Mouse (Mus musculus) embryonic facial prominence, embryonic 12.5 days (tissue): ENCODE data around the gene Rnaseh1. TPM values are rescaled to one million over a fixed set of nuclear protein-coding genes. Genes with fewer than 3 reads are reported as not detected.

Experiments used
- ATAC-seq: fragments of 200-750 bp; cut with Nextera tagmentation; 2 replicates; pipeline ENCODE4 v1.8.0; 2017; ENCODE audit not compliant: insufficient number of reproducible peaks, insufficient read depth, low FRiP score, low TSS enrichment
- H3K27ac ChIP-seq: fragments of 300-500 bp; sonication (generic); 2 replicates; pipeline ENCODE4 v1.5.1; 2016; ENCODE audit warnings: mild to moderate bottlenecking
- H3K27me3 ChIP-seq: fragments of 300-500 bp; sonication (generic); 2 replicates; pipeline ENCODE4 v1.6.1; 2016; ENCODE audit warnings: mild to moderate bottlenecking, moderate library complexity
- H3K36me3 ChIP-seq: fragments of 300-500 bp; sonication (generic); 2 replicates; pipeline ENCODE4 v1.6.1; 2016; ENCODE audit warnings: mild to moderate bottlenecking
- H3K4me1 ChIP-seq: fragments of 300-500 bp; sonication (generic); 2 replicates; pipeline ENCODE4 v1.6.1; 2016
- H3K4me2 ChIP-seq: fragments of 300-500 bp; sonication (generic); replicated peaks from 2 replicates; pipeline ENCODE4 v1.6.1; 2016; ENCODE audit warnings: mild to moderate bottlenecking, moderate library complexity
- H3K4me3 ChIP-seq: fragments of 300-500 bp; sonication (generic); 2 replicates; pipeline ENCODE4 v1.5.1; 2016; ENCODE audit warnings: mild to moderate bottlenecking
- H3K9ac ChIP-seq: fragments of 300-500 bp; sonication (generic); 2 replicates; pipeline ENCODE4 v1.6.1; 2016; ENCODE audit warnings: mild to moderate bottlenecking, moderate library complexity
- H3K9me3 ChIP-seq: fragments of 300-500 bp; sonication (generic); 2 replicates; pipeline ENCODE4 v1.6.1; 2016; ENCODE audit warnings: mild to moderate bottlenecking, moderate library complexity
- WGBS: fragments of 180-500 bp; shearing (Covaris S2); methylation state at CpG from one replicate; pipeline ENCODE4 v1.1.7; 2016; 5-methylcytosine and 5-hydroxymethylcytosine counted together
- polyA plus RNA-seq: library from polyadenylated mRNA; unstranded; fragments of >200 nt; fragmentation: Nextera tagmentation; extraction: Ambion mirVana; gene quantifications from 2 replicates; pipeline ENCODE4 v1.2.1, GENCODE M21; 2016

The Rnaseh1 gene
- polyA plus RNA-seq, 1 experiment from 2014 or later: 30.3 TPM

- 87% methylated on average over 2 of the region's 2 CpGs for whole genome bisulfite sequencing
- no peaks in the 10 kb centered on the region for H3K27me3 ChIP-seq
- no peaks in the 10 kb centered on the region for H3K9me3 ChIP-seq
- H3K9ac ChIP-seq: no peak overlapping the region
- peaks cover 11% of the 10 kb centered on the region; the same call in 1 of the 2 replicates for H3K4me1 ChIP-seq
- H3K4me2 ChIP-seq: no peak overlapping the region
- no peak overlapping the region for H3K4me3 ChIP-seq
- no peak overlapping the region for H3K27ac ChIP-seq
- no peak for ATAC-seq
- H3K36me3 ChIP-seq: peaks cover 13% of the 10 kb centered on the region
These were observed 25.2 kb upstream of the Rnaseh1 start for GRCm38 (mm10) chr12:28624251-28624650.

- no peak overlapping the region for H3K27ac ChIP-seq
- WGBS: 77% methylated on average over 7 of the region's 7 CpGs
- H3K4me1 ChIP-seq: peaks cover 11% of the 10 kb centered on the region; the same call in 1 of the 2 replicates
- no peak for ATAC-seq
- H3K36me3 ChIP-seq: peaks cover 25% of the 10 kb centered on the region
- no peak overlapping the region for H3K4me2 ChIP-seq
- no peaks in the 10 kb centered on the region for H3K27me3 ChIP-seq
- no peaks in the 10 kb centered on the region for H3K9me3 ChIP-seq
- H3K9ac ChIP-seq: no peak overlapping the region
- H3K4me3 ChIP-seq: no peak overlapping the region
These were observed 24.0 kb upstream of the Rnaseh1 start for GRCm38 (mm10) chr12:28625407-28625806.

DNA sequence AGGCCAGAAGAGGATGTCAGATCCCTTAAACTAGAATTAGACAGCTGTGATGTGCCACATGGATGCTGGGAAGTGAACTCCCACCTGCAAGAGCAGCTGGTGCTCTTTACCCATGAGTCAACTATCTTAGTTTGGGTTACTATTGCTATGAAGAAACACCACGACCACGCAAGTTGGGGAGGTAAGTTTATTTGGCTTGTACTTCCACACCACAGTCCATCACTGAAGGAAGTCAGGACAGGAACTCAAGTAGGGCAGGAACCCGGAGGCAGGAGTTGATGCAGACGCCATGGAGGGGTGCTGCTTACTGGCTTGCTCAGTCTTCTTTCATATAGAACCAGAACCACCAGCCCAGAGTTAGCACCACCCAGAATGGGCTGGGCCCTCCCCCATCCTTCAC, 22.3 kb upstream of the Rnaseh1 start:
- peaks cover 42% of the 10 kb centered on the region for H3K36me3 ChIP-seq
- H3K9ac ChIP-seq: no peak overlapping the region
- H3K4me3 ChIP-seq: no peak overlapping the region
- no peak overlapping the region for H3K27ac ChIP-seq
- peaks cover 4% of the 10 kb centered on the region; the same call in 1 of the 2 replicates for H3K4me1 ChIP-seq
- no peak overlapping the region for H3K4me2 ChIP-seq
- no peaks in the 10 kb centered on the region for H3K27me3 ChIP-seq
- no peaks in the 10 kb centered on the region for H3K9me3 ChIP-seq
- no peak for ATAC-seq
- WGBS: 70% methylated on average over 4 of the region's 4 CpGs

DNA sequence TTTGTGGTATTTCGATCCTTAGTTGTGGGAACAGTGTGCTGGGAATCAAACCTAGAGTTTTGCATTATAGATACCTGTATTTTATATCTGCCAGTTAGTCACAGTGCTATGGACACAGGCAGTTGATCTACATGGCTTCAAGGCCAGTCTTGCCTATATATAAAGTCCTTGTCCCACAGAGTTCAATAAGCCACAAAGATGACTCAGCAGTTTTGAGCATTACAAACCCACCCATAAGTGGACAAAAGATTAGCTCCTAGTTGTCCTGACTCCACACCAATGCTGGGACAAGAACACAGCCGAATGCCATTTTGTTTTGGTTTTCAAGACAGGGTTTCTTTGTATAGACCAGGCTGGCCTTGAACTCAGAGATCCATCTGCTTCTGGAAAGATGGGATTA, 21.0 kb upstream of the Rnaseh1 start:
- Histone ChIP-seq H3K36me3 (peaks cover 55% of the 10 kb centered on the region), H3K9ac (no peak overlapping the region), H3K4me1 (no peaks in the 10 kb centered on the region), H3K9me3 (no peaks in the 10 kb centered on the region), H3K4me3 (no peak overlapping the region), H3K27ac (no peak overlapping the region), H3K27me3 (no peaks in the 10 kb centered on the region), H3K4me2 (no peak overlapping the region)
- ATAC-seq: no peak
- 90% methylated on average over 2 of the region's 2 CpGs for WGBS

GRCm38 (mm10) chr12:28635058-28635534, 14.3 kb upstream of the Rnaseh1 start:
- peak overlapping the region; percentile 89 for H3K4me3 ChIP-seq
- peak overlapping the region; percentile 84 for H3K4me2 ChIP-seq
- no peaks in the 10 kb centered on the region for H3K27me3 ChIP-seq
- H3K36me3 ChIP-seq: peaks cover 45% of the 10 kb centered on the region
- H3K9ac ChIP-seq: peak overlapping the region; percentile 98
- peaks cover 9% of the 10 kb centered on the region for H3K4me1 ChIP-seq
- H3K27ac ChIP-seq: peak overlapping the region; percentile 94
- WGBS: 2% methylated on average over 23 of the region's 23 CpGs
- 0 out of 2 replicates have a peak, but pooled peaks have one; percentile 18 for ATAC-seq
- H3K9me3 ChIP-seq: no peaks in the 10 kb centered on the region

DNA sequence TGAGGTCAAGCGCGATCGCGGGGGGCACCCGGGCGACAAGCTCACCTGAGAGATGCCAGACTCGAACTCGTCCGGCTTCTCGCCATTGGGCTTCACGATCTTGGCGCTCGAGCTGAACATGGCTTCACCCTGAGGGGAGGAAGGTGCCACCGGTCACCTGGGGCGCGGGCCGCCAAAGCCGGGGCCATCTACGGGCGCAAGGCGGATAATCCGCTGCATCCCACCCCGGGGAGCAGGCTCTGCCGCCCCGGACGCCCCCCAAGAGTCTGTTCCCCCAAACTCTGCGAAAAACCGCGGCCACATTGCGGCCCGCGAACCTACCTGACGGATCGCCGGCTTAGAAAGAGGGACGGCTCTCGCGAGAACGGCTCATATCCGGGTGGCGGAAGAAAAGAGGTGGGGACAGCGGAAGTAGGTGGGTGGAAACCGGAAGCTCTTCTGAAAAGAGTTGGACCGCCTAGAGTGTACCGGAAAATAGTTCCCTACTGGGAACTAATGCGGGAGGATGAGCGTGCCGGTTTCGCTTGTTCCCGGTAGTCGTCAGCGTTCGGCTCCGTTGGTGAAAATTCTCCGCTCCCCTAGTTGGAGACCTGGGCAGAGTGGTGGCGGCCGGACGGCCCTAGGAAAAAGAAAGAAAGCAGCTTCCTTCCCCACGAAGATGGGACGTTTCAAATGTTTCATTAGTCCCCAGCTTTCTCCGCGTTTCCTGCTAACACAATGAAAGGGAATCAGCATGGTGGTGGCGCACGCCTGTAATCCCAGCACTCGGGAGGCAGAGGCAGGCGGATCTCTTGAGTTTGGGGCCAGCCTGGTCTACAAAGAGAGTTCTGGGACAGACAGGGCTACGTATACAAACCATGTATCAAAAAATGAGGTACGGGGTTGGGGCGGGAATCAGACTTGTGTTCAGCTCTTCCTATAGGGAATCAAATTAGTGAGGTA, 13.6 kb upstream of the Rnaseh1 start, which contains the start of gene Rps7:
Rps7 (minus strand) TSS at position 419 of the 942 bp plus-strand sequence.
- peaks cover 9% of the 10 kb centered on the region for H3K4me1 ChIP-seq
- WGBS: 7% methylated on average over 69 of the region's 69 CpGs
- ATAC-seq: peak; percentile 96
- peak within 1 kb of the TSS; percentile 98 for H3K9ac ChIP-seq
- no peaks in the 10 kb centered on the region for H3K9me3 ChIP-seq
- H3K4me2 ChIP-seq: peak within 1 kb of the TSS; percentile 84
- no peaks in the 10 kb centered on the region for H3K27me3 ChIP-seq
- peak within 1 kb of the TSS; percentile 94 for H3K27ac ChIP-seq
- peaks cover 38% of the 10 kb centered on the region for H3K36me3 ChIP-seq
- peak within 1 kb of the TSS; percentile 89 for H3K4me3 ChIP-seq

- peaks cover 9% of the 10 kb centered on the region for H3K4me1 ChIP-seq
- H3K4me3 ChIP-seq: peak overlapping the region; percentile 89
- H3K27me3 ChIP-seq: no peaks in the 10 kb centered on the region
- no peak overlapping the region for H3K27ac ChIP-seq
- peak overlapping the region; percentile 44 for H3K4me2 ChIP-seq
- H3K9me3 ChIP-seq: no peaks in the 10 kb centered on the region
- no peak for ATAC-seq
- peaks cover 31% of the 10 kb centered on the region for H3K36me3 ChIP-seq
- H3K9ac ChIP-seq: no peak overlapping the region
- WGBS: 83% methylated on average over 6 of the region's 6 CpGs
These were observed 12.9 kb upstream of the Rnaseh1 start for GRCm38 (mm10) chr12:28636543-28636942.

GRCm38 (mm10) chr12:28638778-28639177, 10.6 kb upstream of the Rnaseh1 start:
- H3K36me3 ChIP-seq: peaks cover 8% of the 10 kb centered on the region
- H3K4me3 ChIP-seq: no peak overlapping the region
- WGBS: 74% methylated on average over 2 of the region's 2 CpGs
- peaks cover 8% of the 10 kb centered on the region for H3K4me1 ChIP-seq
- no peak for ATAC-seq
- H3K27me3 ChIP-seq: peaks cover 3% of the 10 kb centered on the region; the same call in 1 of the 2 replicates
- H3K9me3 ChIP-seq: no peaks in the 10 kb centered on the region
- no peak overlapping the region for H3K27ac ChIP-seq
- no peak overlapping the region for H3K9ac ChIP-seq
- no peak overlapping the region for H3K4me2 ChIP-seq

- no peaks in the 10 kb centered on the region for H3K27me3 ChIP-seq
- H3K4me3 ChIP-seq: no peak overlapping the region
- H3K9me3 ChIP-seq: no peaks in the 10 kb centered on the region
- H3K4me2 ChIP-seq: no peak overlapping the region
- H3K4me1 ChIP-seq: 0 out of 2 replicates have a peak, but pooled peaks cover 8% of the 10 kb centered on the region
- H3K9ac ChIP-seq: no peak overlapping the region
- no peak for ATAC-seq
- WGBS: 79% methylated on average over 4 of the region's 4 CpGs
- no peak overlapping the region for H3K27ac ChIP-seq
- peaks cover 26% of the 10 kb centered on the region for H3K36me3 ChIP-seq
These were observed 13.2 kb downstream of the Rnaseh1 start for GRCm38 (mm10) chr12:28662628-28663027.

DNA sequence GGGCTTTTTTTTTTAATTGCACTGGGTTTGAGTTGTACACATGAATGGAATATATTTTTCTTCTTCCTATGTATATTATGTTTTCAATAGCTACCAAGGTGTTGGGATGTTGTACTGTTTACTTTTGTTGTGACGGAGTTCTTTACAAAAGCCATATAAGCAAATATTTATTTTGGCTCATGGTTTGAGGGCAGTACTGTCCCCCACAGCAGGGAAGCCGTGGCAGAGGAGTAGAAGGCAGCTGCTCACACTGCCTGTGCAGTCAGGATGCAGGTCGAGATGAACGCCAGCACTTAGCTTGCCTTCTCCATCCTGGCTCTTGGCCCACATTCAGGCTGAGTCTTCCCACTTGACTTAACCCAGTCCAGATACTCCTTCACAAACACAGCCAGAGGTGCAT, 17.3 kb downstream of the Rnaseh1 start:
- 73% methylated on average over 4 of the region's 4 CpGs for WGBS
- H3K4me2 ChIP-seq: no peak overlapping the region
- no peaks in the 10 kb centered on the region; the same call in 1 of the 2 replicates for H3K36me3 ChIP-seq
- H3K9ac ChIP-seq: no peak overlapping the region
- no peak for ATAC-seq
- H3K9me3 ChIP-seq: no peaks in the 10 kb centered on the region
- no peak overlapping the region for H3K4me3 ChIP-seq
- H3K27me3 ChIP-seq: no peaks in the 10 kb centered on the region
- H3K27ac ChIP-seq: no peak overlapping the region
- H3K4me1 ChIP-seq: 0 out of 2 replicates have a peak, but pooled peaks cover 10% of the 10 kb centered on the region

- H3K36me3 ChIP-seq: no peaks in the 10 kb centered on the region; the same call in 1 of the 2 replicates
- 26% methylated on average over 8 of the region's 8 CpGs for WGBS
These were observed 17.9 kb downstream of the Rnaseh1 start for GRCm38 (mm10) chr12:28667287-28667686.

More at GRCm38 (mm10) chr12:28667287-28667686, 17.9 kb downstream of the Rnaseh1 start:
- Histone ChIP-seq H3K27me3 (no peaks in the 10 kb centered on the region), H3K4me1 (0 out of 2 replicates have a peak, but pooled peaks cover 10% of the 10 kb centered on the region), H3K9me3 (no peaks in the 10 kb centered on the region), H3K4me3 (no peak overlapping the region), H3K9ac (no peak overlapping the region), H3K4me2 (no peak overlapping the region), H3K27ac (no peak overlapping the region)
- ATAC-seq: no peak
